Mouse (Mus musculus): Measurements from ENCODE around the gene AY358078.
A peak's percentile ranks its signal among the peaks of the same experiment; 100 is the strongest.
"Not testable (repeated sequence)": the region's sequence is repeated elsewhere in the genome, so short reads cannot be mapped to it uniquely, and the experiment has no call there.

- not testable (repeated sequence) for TF ChIP-seq POLR2A (IDR thresholded peaks at IDR 0.05; ENCODE audit: low read depth, low read length)
- peak; percentile 43 for TF ChIP-seq CTCF (conservative IDR thresholded peaks at IDR 0.05; ENCODE audit: insufficient read depth, insufficient read length, low read depth, low read length)
These were observed 63.8 kb downstream of the AY358078 start for GRCm38 (mm10) chr14:51863603-51864002.
